Mouse (Mus musculus) ES-Bruce4 (cell line): ENCODE data around the gene Tmem245.

Source experiments
- CTCF ChIP-seq: IDR thresholded peaks from one replicate; pipeline ENCODE4 v1.8.1; 2011; ENCODE audit warnings: low read depth, low read length
- EP300 ChIP-seq: IDR thresholded peaks from 2 replicates; pipeline ENCODE4 v1.6.1; 2011; ENCODE audit warnings: low read depth, low read length; ENCODE audit not compliant: insufficient read depth

GRCm38 (mm10) chr4:56907671-56908070 is 39.6 kb downstream of the Tmem245 start:
- TF ChIP-seq CTCF (no peak), EP300 (no peak)
